9 mouse cellular contexts compared by ENCODE assay signal in genomic region chr3:152165351-152166098, GRCm38 (mm10). TPM values are rescaled to one million over a fixed set of nuclear protein-coding genes. Genes with fewer than 3 reads are reported as not detected.
DNase-seq lines count a peak whose midpoint lies in the region; ATAC-seq and TF ChIP-seq lines count a peak whose summit lies in the region.
"Had no signal": no experiment of that assay in that cellular context is flagged by ENCODE, and none has a peak within 500 bp of the region (broad histone marks: within the 10 kb centered on the region; RNA-seq: fewer than 3 reads in every experiment).

No protein-coding gene starts in this region.

- peak overlapping the region; percentile 97 for H3K4me2 ChIP-seq in embryonic facial prominence, embryonic 15.5 days (replicated peaks)

- peak; percentile 8 to 11 for DNase-seq in CD8-positive naive resting alpha-beta T cell, adult 2 months (ENCODE audit: low read depth in 2 of 2, low spot score in 2 of 2)
- DNase-seq in heart, postnatal 36 days: peak; percentile 61 to 62
- peak; percentile 45 to 53 for DNase-seq in left cerebral cortex, adult 2 months (ENCODE audit: extremely low spot score in 1 of 2, low spot score in 2 of 2)
- DNase-seq in lung, postnatal 4 days: peak; percentile 54 to 70
- peak; percentile 50 for DNase-seq in right cerebral cortex, postnatal 4 days
- DNase-seq in urinary bladder, postnatal 14 days (ENCODE audit: low spot score): no peak

- H3K9me3 ChIP-seq in embryonic facial prominence, embryonic 15.5 days (replicated peaks): no peaks in the 10 kb centered on the region

- no peak overlapping the region; the same call in 1 of the 2 replicates for H3K27ac ChIP-seq in bone marrow, adult 2 months (ENCODE audit: control insufficient read depth, insufficient read depth, low read depth, low read length, poor library complexity)
- H3K27ac ChIP-seq in embryonic facial prominence, embryonic 15.5 days (replicated peaks): no peak overlapping the region
- H3K27ac ChIP-seq in left cerebral cortex, adult 2 months: no peak overlapping the region; the same call in 1 of the 2 replicates

- H3K9ac ChIP-seq in embryonic facial prominence, embryonic 15.5 days: peak overlapping the region; percentile 4

- H3K4me3 ChIP-seq in bone marrow, adult 2 months (replicated peaks; ENCODE audit: control insufficient read depth, low read depth, low read length): peak overlapping the region; percentile 0
- H3K4me3 ChIP-seq in embryonic facial prominence, embryonic 15.5 days (replicated peaks): peak overlapping the region; percentile 46
- peak overlapping the region; percentile 61 for H3K4me3 ChIP-seq in left cerebral cortex, adult 2 months
- H3K4me3 ChIP-seq: myocyte had no signal

- 5% methylated on average over 53 of the region's 53 CpGs for WGBS in bone marrow, adult 2 months
- 3% methylated on average over 53 of the region's 53 CpGs for WGBS in embryonic facial prominence, embryonic 15.5 days

- intact Hi-C loops in heart, postnatal 36 days (cut with DNase I): loop anchor here (2.0 kb wide), 1 partner anchor 27 kb away; no protein-coding TSS in a partner anchor
- intact Hi-C loops in left cerebral cortex, adult 2 months (cut with DNase I): no loop called here

- no peaks in the 10 kb centered on the region for H3K4me1 ChIP-seq in bone marrow, adult 2 months (ENCODE audit: control insufficient read depth, insufficient read depth, low read length)
- H3K4me1 ChIP-seq in embryonic facial prominence, embryonic 15.5 days: peaks cover 25% of the 10 kb centered on the region

- H3K36me3 ChIP-seq in embryonic facial prominence, embryonic 15.5 days: no peaks in the 10 kb centered on the region

- H3K27me3 ChIP-seq in embryonic facial prominence, embryonic 15.5 days: peaks cover 15% of the 10 kb centered on the region

- ATAC-seq in embryonic facial prominence, embryonic 15.5 days (ENCODE audit: insufficient number of reproducible peaks, low FRiP score, low TSS enrichment, low read depth): peak; percentile 46; the same call in 1 of the 2 replicates

- no peak for TF ChIP-seq CTCF in bone marrow, adult 2 months (IDR thresholded peaks at IDR 0.05; ENCODE audit: control insufficient read depth, insufficient read depth, low read length)
- TF ChIP-seq CTCF in left cerebral cortex, adult 2 months (IDR thresholded peaks at IDR 0.05): no peak

- no peak for TF ChIP-seq POLR2A in bone marrow, adult 2 months (IDR thresholded peaks at IDR 0.05; ENCODE audit: borderline replicate concordance, control insufficient read depth, low read depth, low read length)

RNA-seq across cellular contexts. Expression of gene Gipc2, which starts 0.5 kb away (rescaled TPM):
- 4.1 TPM in 1 of 2 replicates, not detected in the other for polyA plus RNA-seq in bone marrow, adult 2 months (2011; ENCODE audit: insufficient read depth, insufficient read length, low replicate concordance, missing spikeins)
- 4.5 and 8.6 TPM in 2 replicates for polyA plus RNA-seq in embryonic facial prominence, embryonic 15.5 days (2015; fragmentation: Nextera tagmentation; extraction: Ambion mirVana)
- 1 to 10 TPM; 3.5 to 3.6 TPM for total RNA-seq in heart, postnatal 36 days (2021)
- total RNA-seq in left cerebral cortex, adult 2 months (2021): 1 to 10 TPM; 2.8 to 3.2 TPM

RNA-seq across cellular contexts. Expression of gene Dnajb4, which starts 44.6 kb away (rescaled TPM):
- 25.3 and 37.8 TPM in 2 replicates for polyA plus RNA-seq in bone marrow, adult 2 months (2011; ENCODE audit: insufficient read depth, insufficient read length, low replicate concordance, missing spikeins)
- 33.8 and 34.2 TPM in 2 replicates for polyA plus RNA-seq in embryonic facial prominence, embryonic 15.5 days (2015; fragmentation: Nextera tagmentation; extraction: Ambion mirVana)
- total RNA-seq in heart, postnatal 36 days (2021): 100 to 1,000 TPM in 1 of 2 experiments, 10 to 100 TPM in 1; 98.1 to 111 TPM
- 10 to 100 TPM; 75.4 to 78.2 TPM for total RNA-seq in left cerebral cortex, adult 2 months (2021)

RNA-seq across cellular contexts. Expression of gene Fubp1, which starts 44.7 kb away (rescaled TPM):
- 47.1 and 78.2 TPM in 2 replicates for polyA plus RNA-seq in bone marrow, adult 2 months (2011; ENCODE audit: insufficient read depth, insufficient read length, low replicate concordance, missing spikeins)
- polyA plus RNA-seq in embryonic facial prominence, embryonic 15.5 days (2015; fragmentation: Nextera tagmentation; extraction: Ambion mirVana): 202 and 211 TPM in 2 replicates
- 10 to 100 TPM; 50.8 to 56.1 TPM for total RNA-seq in heart, postnatal 36 days (2021)
- total RNA-seq in left cerebral cortex, adult 2 months (2021): 100 to 1,000 TPM; 131 to 132 TPM

Comparison
In these comparisons a context has a peak if more than half of its experiments do, and no peak if none do; other contexts are left out.
1. H3K4me3 ChIP-seq: peak in every context shown above with its lines; median percentile 61 in left cerebral cortex, adult 2 months; 46 in embryonic facial prominence, embryonic 15.5 days; 0 in bone marrow, adult 2 months.